Mouse (Mus musculus): Measurements from ENCODE around the gene Vps35l.

Vps35l gene

DNA sequence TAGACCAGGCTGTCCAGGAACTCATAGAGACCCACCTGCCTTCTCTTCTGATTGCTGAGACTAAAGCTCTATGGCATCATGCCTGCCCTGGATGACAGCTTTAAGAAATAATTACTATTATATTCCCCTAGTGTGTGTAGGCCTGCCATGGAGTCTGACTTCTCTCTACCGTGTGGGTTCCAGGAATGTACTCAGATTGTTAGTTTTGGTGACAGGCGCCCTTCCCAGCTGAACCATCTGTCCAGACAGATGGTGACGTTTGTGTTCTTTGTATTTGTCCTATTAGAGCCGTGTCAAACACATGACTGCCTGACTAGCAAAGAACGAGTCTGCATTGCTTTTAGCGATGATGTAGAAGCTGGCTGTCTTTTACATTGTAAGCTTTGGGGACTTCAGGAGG is 38.5 kb downstream of the Vps35l start:
- no peak for DNase-seq

DNA sequence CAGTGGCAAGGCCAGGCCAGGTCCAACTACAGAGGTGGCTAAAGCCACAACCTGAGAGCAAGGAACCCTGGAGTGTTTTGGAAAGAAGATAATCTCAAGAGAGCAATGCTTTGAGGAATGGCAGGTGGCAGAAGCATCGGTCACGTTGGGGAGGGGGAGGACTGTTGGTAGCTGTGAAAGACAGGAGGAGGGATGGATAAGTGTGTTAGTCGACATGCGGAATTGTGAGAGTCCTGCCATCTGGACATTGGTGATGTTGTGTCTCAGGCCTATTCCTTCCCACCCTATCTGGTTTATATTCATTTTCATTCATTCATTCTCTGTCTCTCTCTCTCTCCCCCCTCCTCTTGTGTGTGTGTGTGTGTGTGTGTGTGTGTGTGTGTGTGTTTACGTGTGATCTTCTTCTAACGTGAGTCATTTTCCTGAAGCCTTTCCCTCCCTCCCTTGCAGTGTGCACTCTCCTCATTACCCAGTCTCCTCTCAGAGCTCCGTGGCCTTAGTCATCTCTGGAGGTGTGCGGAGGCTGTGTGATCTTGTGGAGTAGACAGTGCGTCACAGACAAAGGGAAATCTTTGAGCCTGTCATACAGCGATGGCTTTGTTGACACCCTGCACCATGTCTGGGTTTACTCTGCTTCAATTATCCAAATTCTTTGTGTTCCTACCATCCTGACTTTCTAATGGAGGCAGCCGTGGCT is 43.4 kb downstream of the Vps35l start:
- DNase-seq = no peak

DNA sequence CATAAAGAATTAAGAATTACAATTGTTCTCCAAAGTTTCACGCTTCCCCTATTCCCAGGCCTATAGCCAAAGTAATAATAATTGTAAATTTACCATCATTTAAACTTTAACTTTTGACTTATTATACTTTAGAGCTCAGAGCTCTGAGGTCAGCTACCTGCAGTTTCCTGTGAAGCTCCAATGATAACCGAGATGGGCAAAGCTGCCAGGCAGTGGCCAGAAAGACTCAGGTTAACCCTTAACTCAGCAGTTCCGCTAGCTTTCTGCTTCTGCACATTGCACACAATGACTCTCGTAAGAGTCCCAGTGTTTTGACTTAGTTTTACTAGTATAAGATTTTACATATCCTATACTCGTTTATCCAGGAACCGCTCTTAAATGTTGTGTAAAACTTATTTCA is 46.1 kb downstream of the Vps35l start:
- DNase-seq = no peak

DNA sequence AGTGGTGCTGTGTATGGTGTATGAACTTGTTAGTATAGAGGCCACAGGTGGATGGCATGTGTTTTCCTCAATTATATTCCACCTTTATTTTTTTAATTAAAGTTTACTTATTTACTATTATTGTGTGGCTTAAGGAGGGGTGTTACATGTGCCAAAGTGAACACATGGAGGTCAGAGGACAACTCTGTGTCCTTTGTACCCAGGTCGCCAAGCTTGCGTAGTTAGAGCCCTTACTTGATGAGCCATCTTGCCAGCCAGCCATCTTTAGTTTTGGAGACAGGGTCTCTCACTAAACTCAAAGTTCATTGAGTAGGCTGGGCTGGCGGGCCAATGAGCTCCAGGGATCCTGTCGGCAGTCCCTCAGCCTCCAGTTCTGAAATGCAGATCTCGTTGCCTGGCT is 47.3 kb downstream of the Vps35l start:
- no peak for DNase-seq

DNA sequence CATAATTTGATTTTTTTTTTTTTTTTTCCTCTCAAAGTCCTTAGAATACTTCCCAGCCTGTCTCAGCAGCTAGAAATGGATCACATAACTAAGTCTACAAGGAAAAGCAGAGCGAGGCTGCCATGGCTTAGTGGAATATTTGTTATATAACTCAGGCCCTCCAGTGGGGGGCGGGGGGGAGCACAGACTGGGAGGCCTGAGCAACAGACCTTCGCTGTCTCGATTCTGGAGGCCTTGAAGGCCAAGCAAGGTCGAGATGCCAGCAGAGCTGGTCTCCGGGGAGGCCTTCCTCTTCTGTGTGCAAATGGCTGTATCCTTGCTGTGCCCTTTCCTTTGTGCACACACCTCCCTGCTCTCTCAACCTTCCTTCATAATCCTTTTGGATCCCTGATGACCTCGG is 48.5 kb downstream of the Vps35l start:
- no peak for DNase-seq

DNA sequence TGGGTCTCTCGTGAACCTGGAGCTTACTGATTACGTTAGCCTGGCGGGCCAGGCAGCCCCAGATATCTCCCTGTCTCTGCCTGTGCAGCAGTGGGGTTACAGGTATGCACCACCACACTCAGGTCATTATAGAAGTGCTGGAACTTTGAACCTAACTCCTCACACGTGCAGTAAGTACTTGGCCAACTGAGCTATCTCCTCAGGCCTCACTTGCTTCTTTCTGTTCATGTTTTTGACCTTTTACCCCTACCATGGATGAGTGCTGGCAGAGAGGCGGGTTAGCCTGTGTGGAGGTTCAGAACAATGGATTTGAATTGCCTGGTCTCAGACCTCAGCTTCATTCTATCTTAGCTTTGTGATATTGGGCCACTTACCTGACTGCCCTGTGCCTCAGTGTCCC is 50.3 kb downstream of the Vps35l start:
- no peak for DNase-seq

DNA sequence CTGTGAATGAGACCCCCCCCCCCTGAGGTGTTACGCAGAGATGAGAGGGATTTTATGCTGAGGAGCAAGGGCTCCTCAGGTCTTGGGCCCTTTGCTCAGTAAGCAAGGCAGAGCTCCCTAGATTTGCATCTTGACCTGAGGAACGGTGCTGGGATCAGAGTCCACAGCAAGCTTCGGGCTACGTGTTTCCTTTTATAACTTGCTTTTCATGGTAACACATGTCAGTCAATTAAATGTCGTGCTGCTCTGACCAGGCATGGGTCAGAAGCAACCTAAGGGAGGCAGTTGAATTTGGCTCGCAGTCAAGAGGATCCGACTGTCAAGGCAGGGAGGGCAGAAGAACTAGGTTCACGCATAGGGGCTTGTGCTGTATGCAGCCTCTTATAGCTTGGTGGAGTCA is 53.9 kb downstream of the Vps35l start:
- no peak for DNase-seq

DNA sequence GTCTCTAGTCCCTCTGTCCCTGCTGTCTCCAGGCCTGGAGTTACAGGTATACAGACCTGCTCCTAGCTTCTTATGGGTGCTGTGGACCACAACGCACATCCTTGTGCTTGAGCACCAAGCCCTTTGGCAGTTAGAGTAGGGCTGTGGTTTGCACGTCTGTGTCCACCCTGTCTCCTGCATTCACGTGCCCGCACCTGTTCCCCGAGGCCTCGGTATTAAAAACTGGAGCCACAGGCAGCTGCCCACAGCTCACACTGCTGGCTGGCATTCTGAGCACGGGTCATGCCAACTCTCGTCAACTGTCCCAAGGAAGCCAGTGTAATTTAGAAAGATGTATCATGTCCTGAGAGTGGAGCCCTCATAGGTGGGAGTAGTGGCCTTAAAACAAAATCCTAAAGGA is 55.8 kb downstream of the Vps35l start:
- DNase-seq = no peak

DNA sequence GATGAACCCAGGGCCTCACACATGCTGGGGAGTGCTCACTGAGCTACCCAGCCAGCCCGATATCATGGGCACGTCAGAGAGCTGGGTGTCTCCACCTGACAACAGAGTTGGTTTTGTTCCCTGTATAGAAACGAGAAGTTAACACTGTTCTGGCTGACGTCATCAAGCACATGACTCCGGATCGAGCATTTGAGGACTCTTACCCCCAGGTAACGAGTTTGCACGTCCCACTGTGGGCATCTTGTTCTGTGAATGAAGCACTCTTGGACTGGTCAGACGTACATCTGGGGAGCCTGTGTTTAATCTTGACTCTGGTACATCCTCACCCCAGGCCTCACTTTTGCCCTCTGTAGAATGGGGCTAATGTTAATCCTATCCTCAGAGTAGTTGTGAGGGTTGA is 56.8 kb downstream of the Vps35l start:
- no peak for DNase-seq

DNA sequence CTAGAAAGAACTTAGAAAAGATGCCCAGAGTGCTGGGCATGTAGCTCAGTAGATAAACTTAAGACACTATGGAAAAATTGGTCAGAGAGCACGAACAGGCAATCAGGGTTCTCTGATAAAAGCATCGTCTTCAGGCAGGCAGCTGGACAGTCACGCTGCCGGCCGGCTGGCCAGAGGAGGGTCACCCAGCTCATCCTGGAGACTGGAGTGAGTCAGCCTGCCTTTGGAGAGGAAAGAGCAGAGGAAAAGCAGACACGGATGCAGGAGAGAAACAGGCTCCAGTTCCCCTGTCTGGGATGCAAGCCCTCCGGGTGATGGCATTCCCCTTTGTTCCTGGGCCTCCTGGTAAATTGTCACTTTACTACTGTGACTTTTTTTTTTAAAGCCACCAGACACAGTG is 57.6 kb downstream of the Vps35l start:
- no peak for DNase-seq

DNA sequence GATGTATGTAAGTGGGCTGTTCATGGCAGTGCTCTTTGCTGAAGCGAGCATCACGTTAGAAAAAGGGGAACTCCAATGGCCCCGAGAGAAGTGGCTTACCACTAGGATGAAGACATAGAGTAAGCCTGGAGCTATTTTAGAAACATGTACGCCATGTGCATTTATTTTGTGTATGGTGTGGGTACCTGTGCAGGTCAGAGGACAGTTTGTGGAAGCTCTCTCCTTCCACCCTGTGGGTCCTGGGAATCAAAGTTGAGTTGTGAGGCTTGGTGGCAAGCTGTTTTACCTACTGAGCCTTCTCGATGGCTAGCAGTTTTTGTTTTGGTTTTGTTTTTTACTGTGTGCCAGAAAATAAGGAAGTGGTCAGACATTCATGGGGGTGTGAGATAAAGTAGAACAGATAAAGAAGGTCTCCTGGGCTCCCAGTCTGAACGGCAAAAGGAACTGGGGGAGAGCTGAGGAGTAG is 58.1 kb downstream of the Vps35l start:
- no peak for DNase-seq

DNA sequence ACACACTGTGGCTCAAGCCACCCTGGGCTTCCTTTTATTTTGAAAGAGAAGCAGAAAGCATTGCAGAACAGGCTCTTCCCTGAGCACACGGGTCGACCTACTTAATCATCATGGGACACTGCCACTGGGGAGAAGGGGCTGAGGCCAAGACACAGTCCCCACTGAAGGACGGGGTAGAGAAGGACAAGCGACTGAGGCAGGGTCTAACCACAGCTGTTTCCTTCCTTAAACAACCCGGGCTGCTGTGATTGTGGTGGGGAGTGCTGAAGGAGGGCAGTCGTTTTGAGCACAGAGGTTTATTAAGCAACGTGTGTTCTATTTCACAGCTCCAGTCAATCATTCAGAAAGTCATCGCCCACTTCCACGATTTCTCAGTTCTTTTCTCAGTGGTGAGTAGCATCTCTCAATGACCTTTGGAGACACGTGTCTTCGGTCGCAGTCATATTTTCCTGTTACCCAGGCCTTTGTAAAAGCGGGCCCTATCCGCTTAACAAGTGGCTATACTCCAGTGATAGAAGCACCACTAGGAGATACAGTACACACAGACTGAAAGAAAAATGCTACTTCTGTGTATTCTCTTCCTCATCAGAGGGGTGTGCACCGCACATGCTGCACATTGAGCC is 60.2 kb downstream of the Vps35l start:
- no peak for DNase-seq

DNA sequence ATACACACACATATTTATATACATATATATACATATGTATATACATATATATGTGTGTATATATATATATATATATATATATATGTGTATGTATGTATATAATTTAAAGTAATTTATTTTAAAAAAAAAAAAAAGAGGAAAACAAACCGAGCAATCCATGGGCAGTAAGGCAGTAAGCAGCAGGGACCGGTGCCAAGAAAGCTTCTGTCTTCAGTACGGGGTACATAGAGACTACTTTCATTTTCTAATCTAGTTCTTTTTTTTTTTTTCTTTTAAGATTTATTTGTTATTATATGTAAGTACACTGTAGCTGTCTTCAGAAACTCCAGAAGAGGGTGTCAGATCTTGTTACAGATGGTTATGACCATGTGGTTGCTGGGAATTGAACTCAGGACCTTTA is 61.8 kb downstream of the Vps35l start:
- DNase-seq = no peak

DNA sequence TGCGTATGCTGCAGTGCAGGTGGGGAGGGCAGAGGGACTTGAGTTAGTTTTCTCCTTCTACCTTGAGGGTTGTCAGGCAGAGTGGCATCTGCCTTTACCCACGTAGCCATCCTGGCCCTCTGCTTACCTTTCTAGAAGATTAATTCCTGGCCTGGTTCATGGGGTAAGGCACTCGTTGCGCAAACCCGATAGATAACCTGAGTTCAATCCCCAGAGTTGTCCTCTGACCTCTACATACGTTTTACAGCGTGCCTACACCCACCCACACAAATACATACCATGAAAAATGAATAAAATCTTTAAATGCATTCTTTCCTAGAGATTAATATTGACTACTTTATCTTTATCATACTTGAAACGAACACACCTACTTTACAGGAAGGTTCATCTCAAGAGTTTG is 63.4 kb downstream of the Vps35l start:
- DNase-seq = no peak

DNA sequence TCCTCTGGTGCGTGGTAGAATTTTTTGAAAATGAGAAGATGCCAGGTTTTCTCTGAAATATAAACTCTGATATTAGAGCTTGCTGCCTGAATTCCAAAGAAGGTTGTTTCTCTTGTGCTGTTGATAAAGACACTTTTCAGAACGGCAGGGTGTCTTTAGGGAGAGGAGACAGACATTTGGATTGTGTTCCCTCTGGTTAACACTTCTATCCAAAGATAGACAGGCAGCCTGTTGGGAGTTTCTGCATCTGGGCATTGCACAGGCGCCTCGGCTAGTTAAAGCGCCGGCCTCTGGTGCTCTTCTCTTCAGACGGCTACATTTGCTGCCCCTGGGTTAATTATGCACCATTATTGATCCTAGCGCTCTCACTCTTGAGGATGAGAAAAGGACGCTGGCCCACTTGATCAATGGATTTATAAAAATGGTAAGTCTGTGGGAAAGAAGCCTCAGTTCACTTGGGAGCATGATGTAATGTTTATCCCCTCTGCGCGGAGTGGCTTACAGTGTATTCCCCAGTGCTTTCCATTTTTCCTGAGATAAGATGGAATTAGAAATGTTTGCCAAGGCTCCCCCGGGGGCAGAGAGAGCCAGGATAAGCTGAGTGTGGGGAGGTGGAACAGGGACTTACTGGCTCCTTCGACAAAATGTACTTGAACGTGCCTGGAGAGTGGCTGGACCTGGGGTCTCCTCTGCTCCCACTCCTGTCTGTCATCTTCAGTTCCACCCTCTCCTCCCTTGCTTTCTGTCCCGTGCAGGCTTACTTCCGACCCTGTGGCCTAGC is 66.8 kb downstream of the Vps35l start:
- DNase-seq = no peak

DNA sequence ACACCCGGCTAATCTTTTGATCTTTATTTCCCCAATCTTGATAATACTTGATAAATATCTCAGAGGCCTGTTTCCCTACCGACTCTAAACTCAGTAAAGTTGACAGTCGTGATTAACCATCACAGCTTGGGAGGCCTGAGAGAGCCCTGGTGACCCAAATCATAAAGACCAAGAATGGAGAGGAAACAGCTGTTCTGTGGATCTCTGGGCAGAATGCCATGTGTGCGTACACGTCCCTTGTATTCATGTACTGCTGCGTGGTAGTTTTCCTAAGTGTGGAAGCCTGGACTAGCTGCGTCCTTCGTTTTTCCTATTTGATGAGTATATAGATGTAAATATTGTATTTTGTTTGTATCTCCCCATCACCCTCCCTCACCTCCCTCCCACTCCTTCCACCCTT is 67.9 kb downstream of the Vps35l start:
- DNase-seq = no peak

DNA sequence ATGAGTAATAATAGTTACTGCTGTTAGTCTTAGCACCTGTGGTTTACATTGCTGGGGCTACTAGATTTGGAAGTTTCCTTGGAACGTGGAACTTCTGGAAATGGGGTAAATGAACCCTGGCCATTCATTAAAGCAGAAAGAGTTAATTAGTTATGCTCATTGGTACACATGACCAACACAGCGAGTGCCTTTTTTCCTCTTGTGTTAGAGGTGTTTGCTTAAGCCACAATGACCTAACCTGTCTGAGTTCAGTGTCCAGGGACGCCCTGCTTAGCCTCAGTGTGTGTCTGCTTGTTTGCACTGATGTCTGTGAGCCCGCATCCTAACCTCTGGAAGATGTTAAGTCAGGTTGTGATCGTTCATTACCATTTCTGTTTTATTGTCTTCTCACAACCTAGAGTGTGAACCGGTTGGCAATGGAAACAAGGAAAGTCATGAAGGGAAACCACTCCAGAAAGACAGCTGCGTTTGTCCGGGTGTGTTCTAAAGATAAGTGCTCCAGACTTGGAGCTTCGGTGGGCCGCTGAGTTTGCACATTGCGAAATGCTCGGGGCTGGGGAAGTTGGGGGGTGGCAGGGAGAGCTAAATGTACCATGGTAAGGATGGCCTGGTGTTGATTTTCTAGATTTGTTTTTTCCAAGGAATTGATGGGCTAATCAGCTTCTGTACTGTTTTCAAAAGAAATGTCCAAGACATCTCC is 71.5 kb downstream of the Vps35l start:
- no peak for DNase-seq

DNA sequence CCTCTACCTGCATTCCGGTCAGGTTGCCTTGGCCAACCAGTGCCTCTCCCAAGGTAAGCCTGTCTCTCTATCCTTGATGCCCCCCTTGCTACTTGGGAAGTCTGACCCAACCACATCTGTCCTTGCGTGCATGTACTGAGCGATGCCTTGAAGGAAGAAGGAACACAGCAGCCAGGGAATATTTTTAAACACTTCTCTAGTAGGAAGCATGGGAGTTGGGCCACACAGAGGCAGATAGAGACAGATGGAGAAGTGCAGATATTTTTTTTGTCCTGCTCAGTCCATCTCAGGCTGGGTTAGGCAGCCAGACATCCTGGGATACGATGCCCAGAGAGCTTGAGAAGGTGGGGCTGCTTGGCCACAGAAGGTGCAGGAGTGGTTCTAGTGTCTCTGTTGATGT is 73.6 kb downstream of the Vps35l start:
- DNase-seq = no peak

DNA sequence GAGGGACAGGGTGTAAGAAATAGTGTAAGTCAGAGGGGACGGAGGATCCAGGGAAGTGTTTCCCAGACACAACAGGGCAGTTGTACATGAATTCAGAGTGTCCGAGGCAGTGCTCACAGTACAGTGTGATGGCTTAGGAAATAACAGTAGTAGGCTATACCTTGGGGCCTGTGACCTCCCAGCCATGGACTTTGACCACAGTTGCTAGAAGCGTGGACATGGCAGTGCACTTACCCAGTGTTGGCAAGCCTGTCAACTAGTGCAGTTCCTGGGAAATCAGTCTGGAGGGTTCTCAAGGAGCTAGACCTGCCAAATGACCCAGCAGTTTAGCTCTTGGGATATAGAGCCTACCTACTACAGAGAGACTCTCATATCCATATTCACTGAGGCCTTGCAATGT is 76.2 kb downstream of the Vps35l start:
- DNase-seq = no peak

DNA sequence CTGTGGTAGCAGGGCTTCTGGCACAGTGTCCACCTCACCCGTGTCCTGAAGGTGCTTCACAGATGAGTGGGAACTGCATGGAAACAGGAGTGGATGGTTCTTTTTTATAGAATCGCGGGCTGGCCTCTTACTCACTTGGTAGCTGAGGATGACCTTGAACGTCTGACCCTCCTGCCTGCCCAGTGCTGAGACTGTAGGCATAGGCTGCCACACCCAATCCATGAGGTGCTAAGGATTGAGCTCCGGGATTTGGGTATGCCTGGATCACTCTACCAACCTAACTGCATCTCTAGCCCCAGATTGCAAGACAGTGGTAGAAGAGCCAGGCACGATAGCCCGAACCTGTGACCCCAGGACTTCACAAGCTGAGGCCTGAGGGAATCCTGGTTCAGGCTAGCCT is 77.7 kb downstream of the Vps35l start:
- no peak for DNase-seq

DNA sequence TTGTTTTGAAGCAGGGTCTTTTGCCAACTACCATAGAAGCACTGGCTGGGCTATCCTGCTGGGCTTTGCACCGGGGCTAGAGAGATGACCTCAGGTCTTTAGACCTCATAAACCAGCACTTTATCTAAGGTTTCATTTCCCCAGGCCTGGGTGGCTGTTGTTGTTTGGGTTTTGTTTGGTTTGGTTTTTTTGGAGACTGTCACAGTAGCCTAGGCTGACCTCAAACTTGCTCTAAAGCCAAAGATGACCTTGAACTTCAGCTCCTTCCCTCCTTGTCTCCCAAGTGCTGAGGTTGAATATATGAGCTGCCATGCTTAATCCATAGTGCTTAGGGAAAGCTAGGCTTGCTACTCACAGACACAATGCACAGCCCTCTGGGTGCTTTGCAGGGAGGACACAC is 79.6 kb downstream of the Vps35l start:
- no peak for DNase-seq

DNA sequence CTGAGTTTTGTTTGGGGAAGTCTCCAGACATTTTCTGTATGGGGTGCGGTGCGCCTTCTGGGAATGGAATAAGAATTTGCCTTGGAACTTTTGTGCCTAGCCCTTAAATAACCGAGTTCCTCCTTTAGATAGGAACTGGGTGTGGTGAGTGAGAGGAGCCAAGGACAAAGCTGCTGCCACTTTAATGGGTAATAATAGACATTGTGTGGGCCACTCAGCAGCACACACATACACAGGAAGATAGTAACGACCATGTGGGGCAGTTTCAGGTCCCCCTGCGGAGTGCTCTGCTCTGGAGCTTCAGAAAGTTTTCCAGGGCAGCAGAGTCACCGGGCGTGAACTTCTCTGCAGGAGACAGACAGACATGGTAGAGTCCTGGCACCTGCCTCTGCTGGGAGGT is 81.3 kb downstream of the Vps35l start:
- DNase-seq = no peak

DNA sequence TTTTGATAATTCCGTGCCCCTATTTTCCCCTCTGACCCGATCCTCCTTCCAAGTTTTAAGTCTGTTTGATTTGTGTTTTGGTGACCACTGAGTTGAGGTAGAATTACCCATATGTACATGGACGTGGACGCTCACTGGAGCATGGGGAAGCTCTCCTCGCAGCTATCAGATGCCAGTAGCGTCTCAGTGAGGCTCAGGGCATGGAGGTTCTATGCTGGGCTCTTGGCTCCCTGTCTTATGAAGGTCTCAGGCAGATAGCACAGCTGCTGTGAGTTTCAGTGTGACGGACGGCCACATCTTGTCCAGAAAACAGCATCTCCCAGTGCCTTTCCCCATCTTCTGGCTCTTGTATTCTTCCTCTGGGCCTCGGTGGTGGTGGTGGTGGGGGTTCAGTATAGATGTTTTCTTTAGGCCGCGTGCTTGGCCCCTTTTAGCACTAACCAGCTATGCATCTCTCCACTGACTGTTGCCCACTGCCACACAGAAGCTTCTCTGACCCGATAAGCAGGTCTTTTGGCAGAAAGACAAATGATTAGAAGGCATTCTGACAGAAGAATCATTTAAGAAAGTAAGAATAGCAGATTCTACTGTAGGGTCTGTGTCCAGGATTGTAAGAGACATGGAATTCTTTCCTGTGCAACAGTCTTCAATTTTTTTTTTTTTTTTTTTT is 82.0 kb downstream of the Vps35l start:
- no peak for DNase-seq

All from thymus, postnatal 14 days (tissue).